Mouse (Mus musculus) G1E (cell line): ENCODE results near the gene Inha.

Source experiments
- CTCF ChIP-seq: IDR thresholded peaks from 2 replicates; pipeline ENCODE4 v1.5.1; 2012; ENCODE audit warnings: low read depth, low read length, inconsistent platforms, mixed read lengths
- GATA1 ChIP-seq: IDR thresholded peaks from 2 replicates; pipeline ENCODE4 v1.6.1; 2012; ENCODE audit warnings: borderline replicate concordance, low read length, inconsistent platforms, mixed read lengths
- POLR2AphosphoS5 ChIP-seq: IDR thresholded peaks from 2 replicates; pipeline ENCODE4 v1.6.1; 2012; ENCODE audit warnings: low read depth, low read length, inconsistent platforms; ENCODE audit not compliant: insufficient replicate concordance

DNA sequence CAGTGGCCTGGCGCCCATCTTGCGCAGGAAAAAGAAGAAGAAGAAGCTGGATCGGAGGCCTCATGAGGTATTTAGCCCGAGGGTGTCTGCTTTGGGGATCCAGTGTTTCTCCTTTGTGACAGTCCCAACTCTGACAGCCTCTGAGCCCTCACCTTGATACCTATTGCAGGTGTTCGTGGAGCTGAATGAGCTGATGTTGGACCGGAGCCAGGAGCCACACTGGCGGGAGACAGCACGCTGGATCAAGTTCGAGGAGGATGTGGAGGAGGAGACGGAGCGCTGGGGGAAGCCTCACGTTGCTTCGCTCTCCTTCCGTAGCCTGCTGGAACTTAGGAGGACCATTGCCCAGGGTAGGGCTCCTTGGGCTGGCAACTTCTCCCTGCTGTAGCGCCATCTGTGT is 43.7 kb downstream of the Inha start:
- TF ChIP-seq CTCF (no peak), POLR2AphosphoS5 (no peak), GATA1 (no peak)
